Mouse (Mus musculus) thymus, adult 2 months (tissue): ENCODE measurements around the gene Olfr619. TPM values are rescaled to one million over a fixed set of nuclear protein-coding genes. Genes with fewer than 3 reads are reported as not detected.

ENCODE experiments used
- DNase-seq: peaks from one replicate; pipeline ENCODE4 v3.0.0; 2021
- H3K27ac ChIP-seq: fragments of 200-500 bp; 2 replicates; pipeline ENCODE4 v1.5.1; 2012; ENCODE audit warnings: low read length, control low read depth; ENCODE audit not compliant: control insufficient read depth, insufficient read depth
- H3K27me3 ChIP-seq: fragments of 200-500 bp; 2 replicates; pipeline ENCODE4 v1.6.1; 2012; ENCODE audit warnings: mild to moderate bottlenecking, low read length, moderate library complexity, mixed read lengths; ENCODE audit not compliant: control insufficient read depth, insufficient read depth
- H3K36me3 ChIP-seq: fragments of 200-500 bp; 2 replicates; pipeline ENCODE4 v1.6.1; 2012; ENCODE audit warnings: mild to moderate bottlenecking, low read length, moderate library complexity; ENCODE audit not compliant: control insufficient read depth, insufficient read depth
- H3K4me1 ChIP-seq: fragments of 200-500 bp; replicated peaks from 2 replicates; pipeline ENCODE4 v1.6.1; 2012; ENCODE audit warnings: low read length; ENCODE audit not compliant: control insufficient read depth, insufficient read depth
- H3K4me3 ChIP-seq: fragments of 200-500 bp; 2 replicates; pipeline ENCODE4 v1.5.1; 2012; ENCODE audit warnings: mild to moderate bottlenecking, low read length, control low read depth, moderate library complexity; ENCODE audit not compliant: control insufficient read depth, insufficient read depth
- CTCF ChIP-seq: fragments of 200-500 bp; IDR thresholded peaks from 2 replicates; pipeline ENCODE4 v1.5.1; 2012; ENCODE audit warnings: mild to moderate bottlenecking, control low read depth, low read length, moderate library complexity, borderline replicate concordance; ENCODE audit not compliant: control insufficient read depth, poor library complexity, insufficient read depth; ENCODE audit errors: extremely low read depth
- POLR2A ChIP-seq: fragments of 200-500 bp; IDR thresholded peaks from 2 replicates; pipeline ENCODE4 v1.6.1; 2012; ENCODE audit warnings: mild to moderate bottlenecking, low read length, control low read depth, moderate library complexity; ENCODE audit not compliant: control insufficient read depth, poor library complexity, insufficient read depth; ENCODE audit errors: extremely low read depth
- WGBS: fragments of 180-500 bp; shearing (Covaris S2); methylation state at CpG from one replicate; pipeline ENCODE4 v1.1.7; 2018; 5-methylcytosine and 5-hydroxymethylcytosine counted together
- polyA plus RNA-seq: library from polyadenylated mRNA; depleted of rRNA; stranded (reverse); fragments of >200 nt; gene quantifications from 2 replicates; pipeline ENCODE4 v1.2.3, GENCODE M21; 2012; rRNA removed

Gene Olfr619
- polyA plus RNA-seq, 1 experiment, result not detected

DNA sequence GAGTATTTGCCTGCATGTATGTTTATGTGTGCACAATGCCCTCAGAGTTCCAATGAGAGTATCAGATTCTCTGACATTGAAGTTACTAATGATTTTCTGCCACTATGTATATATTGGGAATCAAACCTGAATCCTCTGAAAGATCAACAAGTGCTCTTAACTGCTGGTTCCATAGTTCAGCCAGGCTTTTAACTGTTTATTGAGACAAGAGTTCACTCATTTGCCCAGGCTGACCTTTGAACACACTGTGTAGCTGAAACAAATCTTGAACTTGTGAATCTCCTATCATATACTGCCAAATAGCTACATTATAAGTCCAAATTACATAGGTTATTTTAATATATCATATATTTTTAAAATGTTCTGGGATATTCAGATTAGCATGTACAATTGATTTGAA lies 36.4 kb downstream of the Olfr619 start:
- TF ChIP-seq CTCF (no peak), POLR2A (no peak)
- no peaks in the 10 kb centered on the region for H3K4me1 ChIP-seq
- DNase-seq, result no peak
- H3K36me3 ChIP-seq, result no peaks in the 10 kb centered on the region
- no peak overlapping the region for H3K4me3 ChIP-seq
- H3K27ac ChIP-seq, result no peak overlapping the region
- H3K27me3 ChIP-seq, result no peaks in the 10 kb centered on the region

DNA sequence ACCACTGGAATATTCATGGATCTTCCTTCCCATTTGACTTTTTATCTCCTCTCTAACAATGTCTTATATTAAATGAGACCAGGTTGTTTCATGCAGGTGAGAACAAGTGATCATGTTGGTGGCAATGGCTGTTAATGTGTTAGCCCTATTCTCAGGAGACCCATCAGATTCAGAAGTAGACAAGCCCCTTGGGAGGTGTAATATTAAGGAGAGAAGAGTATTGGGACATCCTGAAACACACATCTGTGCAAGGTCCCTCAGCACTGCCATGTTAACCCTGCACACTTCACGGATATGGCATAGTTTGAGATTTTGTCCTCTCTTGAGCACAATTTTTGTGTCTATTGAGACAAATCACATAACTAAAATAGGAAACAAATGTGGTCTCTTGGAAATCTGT lies 42.2 kb downstream of the Olfr619 start, which contains the start of gene Olfr622:
Gene Olfr622 (minus strand): TSS at position 101 of the 400 bp plus-strand sequence.
- WGBS, result 92% methylated on average over 1 of the region's 1 CpGs
- H3K4me1 ChIP-seq, result no peaks in the 10 kb centered on the region
- no peak for TF ChIP-seq CTCF
- no peak for TF ChIP-seq POLR2A

DNA sequence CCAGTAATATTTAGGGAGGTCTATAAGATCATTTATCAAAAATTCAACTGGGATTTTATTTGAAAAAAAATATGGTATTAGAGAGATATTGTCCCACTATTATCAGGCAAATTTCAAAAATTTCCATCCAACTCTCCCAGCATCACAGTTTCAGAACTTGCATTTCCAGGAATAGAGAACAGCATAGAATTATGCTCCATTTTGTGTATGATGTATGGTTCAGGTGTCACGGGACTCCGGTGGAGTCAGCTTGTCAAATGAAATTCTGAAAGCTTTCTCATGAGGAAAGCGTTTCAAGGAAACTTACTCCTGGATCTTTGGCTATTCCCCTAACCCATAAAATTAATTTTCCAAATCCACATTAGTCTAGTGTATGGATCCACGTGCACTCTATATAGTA lies 43.7 kb downstream of the Olfr619 start:
- Histone ChIP-seq H3K4me1 (no peaks in the 10 kb centered on the region), H3K27ac (no peak overlapping the region), H3K36me3 (no peaks in the 10 kb centered on the region), H3K4me3 (no peak overlapping the region), H3K27me3 (no peaks in the 10 kb centered on the region)
- TF ChIP-seq CTCF (no peak), POLR2A (no peak)
- WGBS, result 94% methylated on average over 4 of the region's 4 CpGs
- no peak for DNase-seq

More for the DNA sequence above, 42.2 kb downstream of the Olfr619 start, which contains the start of gene Olfr622:
- H3K4me3 ChIP-seq, result no peak within 1 kb of the TSS
- H3K36me3 ChIP-seq, result no peaks in the 10 kb centered on the region
- no peaks in the 10 kb centered on the region for H3K27me3 ChIP-seq
- DNase-seq, result no peak
- H3K27ac ChIP-seq, result no peak within 1 kb of the TSS

Other genes with a start within 250 kb of the Olfr619 start
- not detected in 2 replicates for gene Olfr601, start 237.9 kb upstream of the Olfr619 start, polyA plus RNA-seq
- gene Olfr603, start 214.4 kb upstream of the Olfr619 start, polyA plus RNA-seq, result not detected in 2 replicates
- 0.13 TPM in 1 of 2 replicates, not detected in the other for gene Usp17lc, start 185.5 kb upstream of the Olfr619 start, polyA plus RNA-seq
- not detected in 2 replicates for gene Olfr605, start 155.1 kb upstream of the Olfr619 start, polyA plus RNA-seq
- not detected in 2 replicates for gene Olfr606, start 151.5 kb upstream of the Olfr619 start, polyA plus RNA-seq
- gene Olfr607, start 136.4 kb upstream of the Olfr619 start, polyA plus RNA-seq, result not detected in 2 replicates
- gene Olfr608, start 130.7 kb upstream of the Olfr619 start, polyA plus RNA-seq, result not detected in 2 replicates
- gene Olfr609, start 102.5 kb upstream of the Olfr619 start, polyA plus RNA-seq, result not detected in 2 replicates
- gene Olfr610, start 88.5 kb upstream of the Olfr619 start, polyA plus RNA-seq, result not detected in 2 replicates
- gene Olfr611, start 79.7 kb upstream of the Olfr619 start, polyA plus RNA-seq, result not detected in 2 replicates
- not detected in 2 replicates for gene Olfr612, start 57.9 kb upstream of the Olfr619 start, polyA plus RNA-seq
- gene Olfr613, start 52.5 kb upstream of the Olfr619 start, polyA plus RNA-seq, result not detected in 2 replicates
- gene Olfr615, start 44.5 kb upstream of the Olfr619 start, polyA plus RNA-seq, result not detected in 2 replicates
- not detected in 2 replicates for gene Olfr616, start 31.4 kb upstream of the Olfr619 start, polyA plus RNA-seq
- not detected in 2 replicates for gene Olfr617, start 27.5 kb upstream of the Olfr619 start, polyA plus RNA-seq
- not detected in 2 replicates for gene Olfr618, start 10.5 kb upstream of the Olfr619 start, polyA plus RNA-seq
- not detected in 2 replicates for gene Olfr620, start 12.0 kb downstream of the Olfr619 start, polyA plus RNA-seq
- gene Olfr622, start 42.1 kb downstream of the Olfr619 start, polyA plus RNA-seq, result not detected in 2 replicates
- not detected in 2 replicates for gene Olfr623, start 63.1 kb downstream of the Olfr619 start, polyA plus RNA-seq
- 0.03 TPM in 1 of 2 replicates, not detected in the other for gene Olfr624, start 70.6 kb downstream of the Olfr619 start, polyA plus RNA-seq
- not detected in 2 replicates for gene Olfr625-ps1, start 82.1 kb downstream of the Olfr619 start, polyA plus RNA-seq
- gene Olfr243, start 114.1 kb downstream of the Olfr619 start, polyA plus RNA-seq, result not detected in 2 replicates
- not detected in 2 replicates for gene Olfr628, start 129.8 kb downstream of the Olfr619 start, polyA plus RNA-seq
- gene Olfr629, start 144.4 kb downstream of the Olfr619 start, polyA plus RNA-seq, result not detected in 2 replicates
- not detected in 2 replicates for gene Olfr630, start 156.8 kb downstream of the Olfr619 start, polyA plus RNA-seq
- gene Olfr69, start 171.0 kb downstream of the Olfr619 start, polyA plus RNA-seq, result not detected in 2 replicates
- not detected in 2 replicates for gene Olfr68, start 179.1 kb downstream of the Olfr619 start, polyA plus RNA-seq
- gene Olfr67, start 191.2 kb downstream of the Olfr619 start, polyA plus RNA-seq, result not detected in 2 replicates
- 168 and 261 TPM in 2 replicates for gene Hbb-bt, start 213.4 kb downstream of the Olfr619 start, polyA plus RNA-seq
- 1,784 and 2,649 TPM in 2 replicates for gene Hbb-bs, start 227.5 kb downstream of the Olfr619 start, polyA plus RNA-seq
- not detected in 2 replicates for gene Hbb-bh2, start 239.9 kb downstream of the Olfr619 start, polyA plus RNA-seq
- 0.66 and 0.77 TPM in 2 replicates for gene Hbb-bh1, start 242.6 kb downstream of the Olfr619 start, polyA plus RNA-seq